Mouse (Mus musculus) intestine, embryonic 16.5 days (tissue): ENCODE data around the gene 4931406C07Rik. TPM values are rescaled to one million over a fixed set of nuclear protein-coding genes. Genes with fewer than 3 reads are reported as not detected.

ENCODE experiments used
- ATAC-seq: fragments of 200-750 bp; cut with Nextera tagmentation; 2 replicates; pipeline ENCODE4 v1.8.0; 2017; ENCODE audit warnings: moderate TSS enrichment, moderate library complexity
- H3K27ac ChIP-seq: fragments of 300-500 bp; sonication (generic); 2 replicates; pipeline ENCODE4 v1.5.1; 2014; ENCODE audit warnings: mild to moderate bottlenecking, low read length
- H3K27me3 ChIP-seq: fragments of 300-500 bp; sonication (generic); replicated peaks from 2 replicates; pipeline ENCODE4 v1.6.1; 2014; ENCODE audit warnings: low read length, control low read depth, mixed read lengths; ENCODE audit not compliant: control insufficient read depth, insufficient read depth
- H3K36me3 ChIP-seq: fragments of 300-500 bp; sonication (generic); 2 replicates; pipeline ENCODE4 v1.6.1; 2014; ENCODE audit warnings: low read length, control low read depth; ENCODE audit not compliant: control insufficient read depth, insufficient read depth
- H3K4me1 ChIP-seq: fragments of 300-500 bp; sonication (generic); 2 replicates; pipeline ENCODE4 v1.6.1; 2014; ENCODE audit warnings: low read length, control low read depth, mixed read lengths; ENCODE audit not compliant: control insufficient read depth, insufficient read depth
- H3K4me2 ChIP-seq: fragments of 300-500 bp; sonication (generic); 2 replicates; pipeline ENCODE4 v1.6.1; 2014; ENCODE audit warnings: low read depth, low read length, control low read depth
- H3K4me3 ChIP-seq: fragments of 300-500 bp; sonication (generic); 2 replicates; pipeline ENCODE4 v1.5.1; 2014; ENCODE audit warnings: mild to moderate bottlenecking, low read length
- H3K9ac ChIP-seq: fragments of 300-500 bp; sonication (generic); 2 replicates; pipeline ENCODE4 v1.6.1; 2014; ENCODE audit warnings: low read depth, low read length
- H3K9me3 ChIP-seq: fragments of 300-500 bp; sonication (generic); 2 replicates; pipeline ENCODE4 v1.6.1; 2016; ENCODE audit warnings: low read length, control low read depth; ENCODE audit not compliant: control insufficient read depth
- WGBS: fragments of 180-500 bp; shearing (Covaris S2); extraction: QIAGEN DNeasy Blood & Tissue Kit; methylation state at CpG from one replicate; pipeline ENCODE4 v1.1.7; 2014; 5-methylcytosine and 5-hydroxymethylcytosine counted together
- polyA plus RNA-seq: library from polyadenylated mRNA; unstranded; fragments of >200 nt; fragmentation: Nextera tagmentation; extraction: Ambion mirVana; gene quantifications from 2 replicates; pipeline ENCODE4 v1.2.1, GENCODE M21; 2015

The 4931406C07Rik gene
- polyA plus RNA-seq, 1 experiment from 2014 or later: 8.5 TPM

DNA sequence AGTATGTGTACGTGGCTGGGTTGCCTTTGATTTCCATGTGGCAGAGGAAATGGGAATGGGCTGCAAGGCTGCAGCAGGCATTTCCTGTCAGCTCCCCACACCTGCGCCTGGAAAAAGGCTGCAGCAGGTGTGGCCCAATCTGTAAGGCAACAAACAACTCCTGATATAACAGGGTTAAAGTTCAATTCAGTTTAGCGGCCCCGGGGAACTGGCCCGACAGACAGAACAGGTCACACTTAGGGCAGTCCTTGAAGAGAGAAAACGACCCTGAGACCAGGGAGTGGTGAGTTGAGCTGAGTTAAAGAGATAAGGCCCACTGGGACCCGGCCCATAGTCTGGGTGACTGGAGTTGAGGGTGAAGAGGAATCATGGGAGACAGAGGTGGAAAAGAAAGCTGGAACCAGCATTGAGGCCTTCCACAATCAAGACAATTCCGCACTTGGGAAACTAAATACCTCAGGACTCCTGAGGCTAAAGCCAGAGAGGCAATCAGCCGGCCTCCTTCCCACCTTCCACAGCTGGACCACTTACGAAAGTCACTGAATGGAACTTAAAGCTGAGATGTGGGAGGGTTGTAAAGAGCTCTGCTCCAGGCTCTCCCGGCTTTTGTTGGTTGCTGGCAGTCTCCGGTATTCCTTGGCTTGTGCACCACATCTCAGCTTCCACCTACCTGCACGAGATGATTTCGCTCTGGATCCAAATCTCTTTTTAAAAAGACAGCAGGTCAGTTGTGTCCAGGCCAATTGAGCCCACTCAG, 60.8 kb downstream of the 4931406C07Rik start:
- Histone ChIP-seq H3K27ac (peak overlapping the region; percentile 58), H3K9me3 (no peaks in the 10 kb centered on the region), H3K4me2 (no peak overlapping the region), H3K4me1 (peaks cover 8% of the 10 kb centered on the region; the same call in 1 of the 2 replicates), H3K36me3 (no peaks in the 10 kb centered on the region), H3K27me3 (no peaks in the 10 kb centered on the region), H3K4me3 (no peak overlapping the region), H3K9ac (no peak overlapping the region)
- 55% methylated on average over 14 of the region's 14 CpGs for WGBS
- peak; percentile 87 for ATAC-seq

DNA sequence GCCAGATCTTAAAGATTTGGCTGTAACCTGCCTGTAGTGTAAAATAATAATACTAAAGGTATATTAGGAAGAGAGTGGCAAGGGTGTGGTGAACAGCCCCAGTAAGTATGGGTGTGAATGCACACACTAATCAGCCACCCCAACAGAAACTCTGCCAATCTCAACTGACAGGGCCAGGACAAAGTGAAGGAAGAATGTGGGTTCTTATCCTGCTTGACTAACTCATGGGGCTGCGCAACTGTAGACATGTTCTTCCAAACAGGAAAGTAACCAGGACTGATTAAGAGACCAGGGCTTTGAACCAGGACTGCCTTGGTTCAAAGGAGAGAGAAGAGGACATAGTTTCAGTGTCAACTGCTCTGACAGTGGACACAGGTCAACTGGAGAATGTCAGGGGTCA, 64.1 kb downstream of the 4931406C07Rik start:
- no peak for ATAC-seq
- peaks cover 15% of the 10 kb centered on the region for H3K4me1 ChIP-seq
- no peaks in the 10 kb centered on the region for H3K36me3 ChIP-seq
- no peak overlapping the region for H3K4me2 ChIP-seq
- H3K9me3 ChIP-seq: no peaks in the 10 kb centered on the region
- H3K4me3 ChIP-seq: no peak overlapping the region
- no peak overlapping the region for H3K27ac ChIP-seq
- no peak overlapping the region for H3K9ac ChIP-seq
- 80% methylated on average over 1 of the region's 1 CpGs for WGBS
- H3K27me3 ChIP-seq: no peaks in the 10 kb centered on the region

DNA sequence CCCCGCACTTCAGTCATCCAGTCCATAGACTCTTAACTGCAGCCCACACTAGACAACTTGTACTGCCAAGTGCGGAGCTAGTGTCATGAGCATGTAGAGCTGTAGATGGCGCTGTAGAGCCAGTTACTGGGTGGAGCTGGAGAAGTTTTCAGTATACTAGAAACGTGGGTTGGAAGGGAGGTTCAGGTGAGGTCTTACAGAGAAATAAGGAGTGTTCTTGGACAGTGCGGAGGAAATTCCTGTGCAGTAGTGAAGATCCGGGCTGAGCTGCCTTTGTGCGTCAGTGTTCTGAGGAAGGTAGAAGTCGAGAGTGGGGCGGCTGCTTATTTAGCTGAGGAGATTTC, 64.7 kb downstream of the 4931406C07Rik start:
- Histone ChIP-seq H3K36me3 (no peaks in the 10 kb centered on the region), H3K27me3 (no peaks in the 10 kb centered on the region), H3K4me1 (peaks cover 15% of the 10 kb centered on the region), H3K4me3 (no peak overlapping the region), H3K9ac (no peak overlapping the region), H3K4me2 (no peak overlapping the region), H3K27ac (no peak overlapping the region), H3K9me3 (no peaks in the 10 kb centered on the region)
- peak; percentile 22 for ATAC-seq
- 41% methylated on average over 9 of the region's 9 CpGs for WGBS

DNA sequence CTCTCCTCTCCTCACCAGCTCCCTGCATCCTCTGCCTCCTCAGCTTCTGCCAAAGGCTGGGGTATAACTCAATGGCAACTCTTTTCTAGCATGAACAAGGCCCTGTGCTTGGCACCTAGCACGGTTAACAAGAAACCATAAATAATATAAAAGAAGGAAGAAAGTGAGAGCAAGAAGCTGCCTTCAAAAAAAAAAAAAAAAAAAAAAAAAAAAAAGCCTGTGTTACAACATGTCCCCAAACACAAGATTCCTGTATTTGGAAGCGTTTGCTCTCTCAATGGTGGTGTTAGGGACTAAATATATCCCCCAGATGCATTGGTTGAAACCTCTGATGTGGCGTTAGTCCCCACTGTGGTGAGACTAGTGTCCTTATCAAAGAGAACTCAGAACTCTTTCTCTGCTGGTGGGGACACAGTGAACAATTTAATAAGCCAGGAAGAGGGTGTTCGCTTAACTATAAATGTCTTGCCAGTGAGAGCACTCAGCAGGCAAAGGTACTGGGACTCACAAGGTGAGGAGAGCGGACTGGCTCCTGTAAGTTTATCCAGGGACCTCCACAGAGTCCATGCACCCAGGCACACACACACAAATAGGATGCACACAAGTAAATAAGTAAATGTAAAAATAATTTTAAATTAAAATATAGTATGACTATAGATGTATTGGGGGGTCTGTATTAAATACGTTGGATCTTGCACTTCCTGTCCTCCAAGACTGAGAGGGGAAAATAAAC, 65.2 kb downstream of the 4931406C07Rik start:
- no peak overlapping the region for H3K4me2 ChIP-seq
- H3K27me3 ChIP-seq: no peaks in the 10 kb centered on the region
- ATAC-seq: no peak
- H3K36me3 ChIP-seq: no peaks in the 10 kb centered on the region
- no peak overlapping the region for H3K27ac ChIP-seq
- peaks cover 15% of the 10 kb centered on the region for H3K4me1 ChIP-seq
- no peak overlapping the region for H3K4me3 ChIP-seq
- WGBS: 69% methylated on average over 6 of the region's 6 CpGs
- no peaks in the 10 kb centered on the region for H3K9me3 ChIP-seq
- no peak overlapping the region for H3K9ac ChIP-seq

DNA sequence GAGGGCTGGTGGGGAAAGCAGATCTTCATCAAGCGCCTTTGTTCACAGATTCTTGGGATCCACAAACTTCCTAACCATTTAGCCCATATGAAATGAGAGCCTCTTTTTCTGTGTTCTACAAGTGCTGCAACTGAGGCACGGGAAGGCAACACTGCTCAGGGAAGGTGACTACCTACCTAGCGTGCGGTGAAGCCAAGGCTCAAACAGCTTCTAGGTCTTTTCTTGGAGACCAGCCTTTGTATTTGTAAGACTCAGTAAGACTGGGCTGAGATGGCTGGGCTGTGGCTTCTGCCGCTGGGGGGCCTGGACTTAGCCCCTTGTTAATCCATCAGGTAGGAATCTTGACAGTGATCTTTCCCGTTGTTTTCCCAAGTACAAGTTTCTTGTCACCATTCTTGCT, 66.2 kb downstream of the 4931406C07Rik start:
- H3K4me3 ChIP-seq: peak overlapping the region; percentile 53; the same call in 1 of the 2 replicates
- no peak for ATAC-seq

DNA sequence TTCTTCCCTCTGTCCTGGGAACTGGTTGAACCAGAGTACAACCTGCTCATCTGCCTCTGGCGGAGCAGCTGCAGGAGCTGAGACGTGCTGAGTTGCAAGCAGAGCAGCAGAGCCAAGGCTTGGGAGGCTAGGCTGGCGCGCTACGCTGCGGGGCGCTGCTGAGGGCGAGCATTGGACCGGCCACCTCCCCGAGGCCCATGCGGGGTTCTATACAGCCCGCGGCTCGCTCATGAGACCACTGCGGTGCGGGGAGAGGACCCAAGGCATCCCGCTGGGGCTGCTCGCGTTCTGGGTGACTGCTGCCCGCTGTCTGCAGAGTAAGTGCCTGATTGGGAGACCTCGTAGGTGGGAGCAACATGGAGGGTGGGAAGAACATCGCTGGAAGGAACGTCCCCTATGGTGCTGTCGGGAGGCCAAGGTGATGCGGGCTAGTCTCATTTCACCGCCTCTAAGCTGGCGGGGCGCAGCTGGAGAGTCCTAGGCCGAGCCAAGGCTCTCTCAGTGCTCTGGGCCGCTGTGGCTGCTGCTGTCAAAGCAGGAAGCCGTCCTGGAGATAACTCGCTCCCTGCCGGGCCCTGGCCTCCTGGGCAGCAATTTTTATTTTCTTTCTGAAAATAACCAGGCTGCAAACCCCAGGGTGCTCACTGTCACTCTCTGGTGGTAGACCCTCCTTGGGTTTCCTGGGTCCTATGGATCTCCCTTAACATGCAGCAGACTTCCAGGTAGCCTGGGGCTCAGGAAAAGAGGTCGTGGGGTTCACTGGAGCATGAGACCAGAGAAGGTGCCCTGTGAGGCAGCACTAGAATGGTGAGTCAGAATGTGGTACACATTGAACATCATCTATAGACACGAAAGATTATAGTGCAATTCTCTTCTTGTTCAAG, 67.0 kb downstream of the 4931406C07Rik start, which contains the start of gene Vstm5:
TSS of gene Vstm5 (plus strand) at position 4 of the 884 bp plus-strand sequence.
- H3K36me3 ChIP-seq: no peaks in the 10 kb centered on the region
- peak within 1 kb of the TSS; percentile 53 for H3K4me3 ChIP-seq
- H3K9ac ChIP-seq: peak within 1 kb of the TSS; percentile 78
- ATAC-seq: peak; percentile 84
- H3K4me1 ChIP-seq: peaks cover 15% of the 10 kb centered on the region
- peak within 1 kb of the TSS; percentile 84 for H3K4me2 ChIP-seq
- H3K27me3 ChIP-seq: no peaks in the 10 kb centered on the region
- no peaks in the 10 kb centered on the region for H3K9me3 ChIP-seq
- 4% methylated on average over 35 of the region's 35 CpGs for WGBS
- H3K27ac ChIP-seq: peak within 1 kb of the TSS; percentile 47

More for the DNA sequence above, 66.2 kb downstream of the 4931406C07Rik start:
- peak overlapping the region; percentile 84 for H3K4me2 ChIP-seq
- H3K36me3 ChIP-seq: no peaks in the 10 kb centered on the region
- WGBS: 83% methylated on average over 6 of the region's 6 CpGs
- H3K9me3 ChIP-seq: no peaks in the 10 kb centered on the region
- peaks cover 15% of the 10 kb centered on the region for H3K4me1 ChIP-seq
- no peak overlapping the region; the same call in 1 of the 2 replicates for H3K9ac ChIP-seq
- H3K27ac ChIP-seq: no peak overlapping the region
- no peaks in the 10 kb centered on the region for H3K27me3 ChIP-seq

DNA sequence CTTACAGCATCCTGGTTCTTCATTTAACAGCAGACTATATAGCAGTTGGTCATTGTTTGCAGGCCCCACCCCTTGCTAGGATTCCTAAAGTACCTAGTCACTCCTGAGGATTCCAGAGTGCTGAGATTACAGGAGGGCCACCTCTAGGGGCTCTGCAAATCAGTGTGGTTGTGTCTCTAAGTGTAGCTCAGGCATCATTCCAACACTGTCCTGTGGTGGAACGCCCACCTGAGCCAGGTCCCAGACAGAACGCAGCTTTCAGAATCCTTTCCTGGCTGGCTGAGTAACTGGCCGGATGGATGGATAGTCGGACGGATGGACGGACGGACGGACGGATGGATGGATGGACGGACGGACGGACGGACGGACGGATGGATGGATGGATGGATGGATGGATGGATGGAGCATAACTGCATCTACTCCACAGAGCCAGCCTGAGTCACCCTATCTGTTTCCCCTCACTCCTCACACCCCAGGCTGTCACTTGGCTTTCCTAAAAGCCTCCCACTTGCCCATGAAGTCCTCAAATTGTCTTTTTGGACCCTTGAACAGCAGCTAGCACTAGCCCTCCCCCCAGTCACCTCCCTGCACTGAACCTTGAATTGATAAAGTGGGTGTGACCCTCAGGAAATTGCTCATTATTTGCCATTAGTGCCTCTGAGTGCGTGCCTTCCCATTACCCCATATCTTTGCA, 67.8 kb downstream of the 4931406C07Rik start:
- no peaks in the 10 kb centered on the region for H3K27me3 ChIP-seq
- peak overlapping the region; percentile 53 for H3K4me3 ChIP-seq
- no peaks in the 10 kb centered on the region for H3K36me3 ChIP-seq
- no peaks in the 10 kb centered on the region for H3K9me3 ChIP-seq
- H3K4me1 ChIP-seq: peaks cover 15% of the 10 kb centered on the region
- 71% methylated on average over 16 of the region's 16 CpGs for WGBS
- H3K27ac ChIP-seq: peak overlapping the region; percentile 47; the same call in 1 of the 2 replicates
- peak; percentile 43 for ATAC-seq
- H3K4me2 ChIP-seq: peak overlapping the region; percentile 84
- peak overlapping the region; percentile 78 for H3K9ac ChIP-seq

DNA sequence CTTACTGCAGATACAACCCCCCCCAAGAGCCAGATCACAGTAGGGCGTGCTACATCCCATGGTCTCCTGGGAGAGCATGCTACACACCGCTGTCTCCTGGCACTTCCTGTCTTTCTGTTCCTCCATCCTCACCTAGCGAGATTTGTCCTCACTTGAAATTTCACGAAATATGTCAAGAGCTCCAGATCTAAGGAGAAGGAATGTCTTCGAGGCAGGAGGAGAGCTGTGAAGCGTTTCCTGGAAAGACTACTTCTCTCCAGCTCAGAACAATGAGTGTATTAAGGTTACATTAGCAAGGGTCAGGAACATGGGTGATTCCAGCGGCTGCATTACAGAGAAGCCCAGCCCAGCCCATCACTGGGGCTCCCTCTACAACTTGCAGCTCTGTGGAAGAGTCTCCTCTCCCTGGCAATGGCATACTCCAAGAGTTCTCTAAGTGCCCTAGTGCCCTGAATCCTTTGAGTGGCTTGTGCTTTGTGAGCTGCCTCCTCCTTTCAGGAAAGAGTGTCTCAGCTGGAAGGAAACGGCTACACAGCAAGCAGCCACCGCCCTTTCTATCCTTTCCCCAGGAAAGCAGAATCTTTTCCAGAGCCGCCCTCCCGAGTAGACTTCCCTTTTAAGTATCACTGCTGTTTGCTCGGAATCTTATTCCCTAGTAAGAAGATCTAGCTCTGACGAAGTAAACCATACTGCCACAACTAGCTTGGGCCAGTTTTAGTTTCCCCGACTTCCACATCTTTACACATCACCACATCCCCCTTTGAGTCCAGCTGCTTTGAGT, 68.5 kb downstream of the 4931406C07Rik start:
- 51% methylated on average over 14 of the region's 14 CpGs for WGBS
- H3K27ac ChIP-seq: no peak overlapping the region
- H3K9me3 ChIP-seq: no peaks in the 10 kb centered on the region
- peak overlapping the region; percentile 9; the same call in 1 of the 2 replicates for H3K4me2 ChIP-seq
- no peak overlapping the region for H3K9ac ChIP-seq
- no peaks in the 10 kb centered on the region for H3K36me3 ChIP-seq
- H3K4me3 ChIP-seq: no peak overlapping the region
- peaks cover 15% of the 10 kb centered on the region for H3K4me1 ChIP-seq
- H3K27me3 ChIP-seq: no peaks in the 10 kb centered on the region
- no peak for ATAC-seq
